Mouse (Mus musculus) B cell, adult 67 days (primary cell): ENCODE data around the gene Creb3l2. TPM values are rescaled to one million over a fixed set of nuclear protein-coding genes. Genes with fewer than 3 reads are reported as not detected.

Experiments used
- total RNA-seq, 2 experiments: library from RNA; stranded (reverse); gene quantifications; 4 replicates each; pipeline ENCODE4 v1.2.4; 2023

Gene Creb3l2
- 1 to 10 TPM; 7.2 to 9.6 TPM for total RNA-seq

DNA sequence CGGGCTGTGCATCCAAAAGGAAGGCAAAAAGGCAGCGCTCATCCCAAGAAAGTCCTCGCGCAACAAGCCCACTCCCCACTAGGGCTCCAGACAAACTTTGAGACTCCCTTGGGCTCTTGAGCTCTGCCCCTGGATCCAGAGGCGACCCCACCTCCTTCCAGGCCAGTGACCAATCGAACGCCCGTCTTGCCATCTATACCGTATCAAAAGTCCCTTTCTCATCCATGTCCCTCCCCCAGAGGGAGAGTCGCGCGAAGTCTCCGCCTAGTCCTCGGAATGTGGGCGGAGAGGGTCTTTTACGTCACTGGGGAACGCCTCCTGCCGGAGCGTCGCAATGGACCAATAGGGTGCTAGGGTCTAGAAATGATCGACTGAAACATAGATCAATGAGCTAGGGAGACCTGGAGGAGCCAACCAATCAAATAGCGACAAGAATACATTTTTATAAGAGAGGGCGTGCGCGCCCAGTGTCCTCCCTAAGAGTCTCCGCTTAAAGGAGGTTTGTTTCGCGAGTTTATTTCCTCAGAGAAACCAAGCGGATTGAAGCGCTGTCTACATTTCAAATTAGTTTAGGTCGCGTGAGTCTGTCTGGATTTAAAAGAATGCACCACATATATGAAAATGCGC lies at the start of gene Creb3l2:
Gene Creb3l2 (minus strand): TSS at position 106 of the 627 bp plus-strand sequence.

DNA sequence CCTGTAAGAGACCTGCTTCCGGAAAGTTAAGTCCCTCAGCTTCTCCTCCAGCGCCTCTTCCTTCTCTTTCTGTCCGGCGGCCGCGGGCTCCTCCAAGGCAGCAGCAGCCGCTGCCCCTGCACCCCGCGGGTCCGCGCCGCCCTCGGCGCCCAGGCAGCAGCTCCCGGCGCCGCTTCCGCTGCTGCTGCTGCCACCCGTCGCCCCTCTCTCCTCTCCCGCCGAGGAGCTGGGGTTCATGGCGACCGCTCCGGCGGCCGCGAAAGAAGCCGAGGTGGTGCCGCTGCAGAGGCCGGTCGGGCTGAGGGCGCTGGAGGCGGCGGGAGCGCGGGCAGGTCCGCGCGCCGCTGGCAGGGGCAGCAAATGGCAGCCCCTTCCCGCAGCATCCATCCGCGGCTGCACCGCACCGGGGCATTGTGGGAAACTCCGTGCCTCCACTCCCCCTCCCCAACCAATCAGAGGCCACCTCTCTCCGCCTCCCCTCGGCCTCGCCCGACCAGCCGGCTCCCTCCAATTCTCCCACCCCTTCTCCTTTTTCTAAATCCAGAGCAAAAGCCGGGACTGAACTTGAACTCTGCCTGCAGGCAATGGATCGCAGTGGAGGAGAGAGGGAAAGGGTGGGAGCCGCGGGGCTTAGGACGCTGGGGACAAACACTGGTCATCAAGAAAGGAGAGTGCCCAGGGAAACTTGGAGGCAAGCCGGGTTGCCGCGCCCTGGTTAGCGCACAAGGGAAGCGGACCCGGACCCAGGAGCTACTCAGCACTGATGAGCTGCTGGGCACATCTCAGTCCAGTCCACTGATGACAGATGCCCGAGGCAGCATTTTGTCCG lies 142.2 kb downstream of the Creb3l2 start, which contains the start of gene Dgki:
Gene Dgki (minus strand): TSS at position 623 of the 829 bp plus-strand sequence.

Other genes with a start within 250 kb of the Creb3l2 start
- gene Dgki, start 142.0 kb downstream of the Creb3l2 start, total RNA-seq = 1 to 10 TPM in 1 of 2 experiments, under 1 TPM in 1; 0.73 to 1.4 TPM
- gene Akr1d1, start 88.0 kb upstream of the Creb3l2 start, total RNA-seq = not detected